ENCODE assay signal across 10 mouse cellular contexts in the genomic region with DNA sequence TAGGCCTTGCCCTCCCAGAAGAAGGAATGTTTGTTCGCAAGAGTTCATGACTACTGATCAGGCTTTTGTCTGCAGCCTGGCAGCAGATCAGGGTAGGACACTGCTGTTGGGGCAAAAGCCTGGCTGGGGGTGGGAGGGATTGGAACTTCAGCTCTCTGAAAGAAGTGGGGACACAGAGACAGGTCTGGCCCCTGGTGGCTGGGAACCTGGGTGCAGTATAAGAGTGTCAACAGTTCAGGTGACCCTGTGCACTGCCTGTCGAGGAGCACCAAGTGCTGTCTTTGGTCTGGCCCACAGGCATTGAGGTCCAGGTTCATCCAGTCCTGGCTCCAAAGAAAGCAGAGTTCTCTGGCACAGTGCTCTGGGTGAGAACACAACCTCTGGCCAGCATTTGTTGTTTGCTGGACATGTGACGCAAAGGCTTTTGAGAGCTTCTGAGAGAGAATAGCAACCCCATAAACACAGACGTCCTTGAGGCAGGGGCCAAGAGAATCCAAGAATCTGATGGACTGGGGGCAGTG.
A peak's percentile ranks its signal among the peaks of the same experiment; 100 is the strongest.
DNase-seq lines count a peak whose midpoint lies in the region; ATAC-seq lines count a peak whose summit lies in the region.
"Had no signal": no experiment of that assay in that cellular context is flagged by ENCODE, and none has a peak within 500 bp of the region (broad histone marks: within the 10 kb centered on the region; RNA-seq: fewer than 3 reads in every experiment).

No protein-coding gene starts in this region.

- DNase-seq in kidney, adult 9 months: peak; percentile 59
- DNase-seq in brain, adult 2 months (ENCODE audit: low read depth, low spot score): peak; percentile 67
- DNase-seq in heart, adult 8-10 months (ENCODE audit: low spot score): peak; percentile 75
- DNase-seq in left cerebral cortex, postnatal 10 days (ENCODE audit: extremely low spot score in 1 of 2, low spot score in 2 of 2): peak; percentile 23 to 43
- DNase-seq in testis, postnatal 10 days (ENCODE audit: low spot score): peak; percentile 49
- no peak for DNase-seq in urinary bladder, adult 2 months (ENCODE audit: low spot score)
- no peak for DNase-seq in embryonic facial prominence, embryonic 10.5 days (ENCODE audit: low spot score)

- no peaks in the 10 kb centered on the region for H3K27me3 ChIP-seq in kidney, embryonic 16.5 days (ENCODE audit: insufficient read depth, low read length)
- no peaks in the 10 kb centered on the region for H3K27me3 ChIP-seq in embryonic facial prominence, embryonic 10.5 days (replicated peaks; ENCODE audit: low read depth, poor library complexity, severe bottlenecking)
- H3K27me3 ChIP-seq: megakaryocyte, embryonic 14.5 days had no signal

- H3K9me3 ChIP-seq in kidney, embryonic 16.5 days (ENCODE audit: low read length): no peaks in the 10 kb centered on the region
- H3K9me3 ChIP-seq in embryonic facial prominence, embryonic 10.5 days: no peaks in the 10 kb centered on the region
- H3K9me3 ChIP-seq: megakaryocyte, embryonic 14.5 days had no signal

- no peak for ATAC-seq in kidney, embryonic 16.5 days (ENCODE audit: low FRiP score, low TSS enrichment)

- no peaks in the 10 kb centered on the region for H3K4me1 ChIP-seq in kidney, embryonic 16.5 days (ENCODE audit: insufficient read depth, low read length)
- peaks cover 7% of the 10 kb centered on the region; the same call in 1 of the 2 replicates for H3K4me1 ChIP-seq in embryonic facial prominence, embryonic 10.5 days

- 69% methylated on average over 4 of the region's 4 CpGs for WGBS in kidney, embryonic 16.5 days
- 75% methylated on average over 4 of the region's 4 CpGs for WGBS in embryonic facial prominence, embryonic 10.5 days

- H3K9ac ChIP-seq in kidney, embryonic 16.5 days (replicated peaks; ENCODE audit: low read length): no peak overlapping the region

- H3K4me3 ChIP-seq in kidney, embryonic 16.5 days (ENCODE audit: low read length): no peak overlapping the region
- no peak overlapping the region for H3K4me3 ChIP-seq in embryonic facial prominence, embryonic 10.5 days
- H3K4me3 ChIP-seq: erythroblast, embryonic 14.5 days; megakaryocyte, embryonic 14.5 days had no signal

- H3K27ac ChIP-seq in kidney, embryonic 16.5 days (ENCODE audit: low read length): no peak overlapping the region
- H3K27ac ChIP-seq in embryonic facial prominence, embryonic 10.5 days (replicated peaks): no peak overlapping the region

- no peak overlapping the region for H3K4me2 ChIP-seq in kidney, embryonic 16.5 days (replicated peaks; ENCODE audit: low read depth, low read length)

- no peaks in the 10 kb centered on the region for H3K36me3 ChIP-seq in kidney, embryonic 16.5 days (ENCODE audit: insufficient read depth, low read length)
- H3K36me3 ChIP-seq in embryonic facial prominence, embryonic 10.5 days (replicated peaks): no peaks in the 10 kb centered on the region

- intact Hi-C loops in left cerebral cortex, postnatal 10 days (cut with DNase I): no loop called here

Comparison
In these comparisons a context has a peak if more than half of its experiments do, and no peak if none do; other contexts are left out.
1. DNase-seq: peak in kidney, adult 9 months (single experiment), brain, adult 2 months (single experiment), heart, adult 8-10 months (single experiment), left cerebral cortex, postnatal 10 days (2 of 2) and testis, postnatal 10 days (single experiment); none in urinary bladder, adult 2 months (single experiment) and embryonic facial prominence, embryonic 10.5 days (single experiment).